Mouse (Mus musculus) C2C12 (cell line): ENCODE data around the gene Gm14548.

Experiments
- CTCF ChIP-seq: IDR thresholded peaks from one replicate; pipeline ENCODE4 v1.5.1; 2011; ENCODE audit not compliant: control insufficient read depth, insufficient read depth, insufficient read length
- MAX ChIP-seq: IDR thresholded peaks from one replicate; pipeline ENCODE4 v1.6.1; 2011; ENCODE audit warnings: mild to moderate bottlenecking, control low read depth
- USF1 ChIP-seq: IDR thresholded peaks from one replicate; pipeline ENCODE4 v1.6.1; 2011; ENCODE audit warnings: low read depth, mild to moderate bottlenecking, control low read depth, moderate library complexity

DNA sequence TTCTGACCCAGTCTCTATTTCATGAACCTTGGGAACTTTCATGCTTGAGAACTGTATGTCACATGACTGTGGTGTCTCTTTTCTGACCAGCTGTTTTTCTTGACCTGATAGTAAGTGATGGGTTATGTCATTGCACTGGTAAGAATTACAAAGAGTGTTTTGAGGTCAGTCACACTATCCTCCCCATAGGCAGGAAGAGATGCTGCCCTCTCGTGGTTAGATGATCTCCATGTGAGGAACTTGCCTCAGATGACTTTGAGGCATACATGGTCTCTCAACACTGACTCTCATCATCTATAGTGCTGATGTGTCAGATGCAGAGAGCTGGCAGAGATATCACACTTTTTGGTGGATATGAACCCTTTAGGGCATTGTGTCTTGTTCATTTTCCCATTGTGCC is 5.8 kb upstream of the Gm14548 start:
- TF ChIP-seq MAX (no peak), CTCF (no peak), USF1 (no peak)
